Mouse (Mus musculus): ENCODE data around the gene Scube1. TPM values are rescaled to one million over a fixed set of nuclear protein-coding genes. Genes with fewer than 3 reads are reported as not detected.

The Scube1 gene
- 20.0 and 20.4 TPM in 2 replicates for polyA plus RNA-seq (2021; fragmentation: Nextera tagmentation)
- long read RNA-seq, experiment 1, transcript Scube1-205 (22 exons, 2,989 nt), result major isoform, 6 of 38 reads
- long read RNA-seq, experiment 1, transcript Scube1-201 (23 exons, 3,991 nt), result minor isoform, 5 of 38 reads
- long read RNA-seq, experiment 1, partial matches to known transcripts, result 14 of 38 reads
- long read RNA-seq, experiment 1, other reads (novel, unspliced or antisense), result 12 of 38 reads
- long read RNA-seq, experiment 2, partial matches to known transcripts, result 2 of 15 reads
- long read RNA-seq, experiment 2, other reads (novel, unspliced or antisense), result 11 of 15 reads

DNA sequence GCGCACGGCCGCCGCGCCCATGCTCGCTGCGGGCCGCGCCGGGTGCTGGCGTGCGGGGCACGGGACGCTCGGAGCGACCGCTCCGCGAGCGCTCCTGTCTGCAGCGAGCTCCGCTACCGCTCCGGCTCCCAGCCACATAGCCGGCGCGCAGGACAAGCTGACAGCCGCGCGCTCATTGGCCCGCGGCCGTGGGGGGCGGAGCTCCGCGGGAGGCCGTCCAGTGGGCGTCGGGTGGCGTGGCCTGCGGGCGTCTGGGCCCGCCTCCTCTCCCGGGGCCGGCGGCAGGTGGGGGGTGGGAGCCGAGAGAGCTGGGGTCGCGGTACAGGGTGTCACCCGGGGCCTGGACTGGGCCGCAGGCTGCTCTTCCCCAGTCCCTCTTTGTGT lies at the start of gene Scube1:
Gene Scube1 (minus strand): TSS at position 136 of the 384 bp plus-strand sequence.

GRCm38 (mm10) chr15:83594513-83595363 lies 130.1 kb downstream of the Scube1 start, which contains the start of gene Ttll12:
Gene Ttll12, minus strand, starts transcription at chr15:83595157.

GRCm38 (mm10) chr15:83563327-83563856 lies 161.4 kb downstream of the Scube1 start, which contains the start of the genes Tspo and Mcat:
Gene Tspo, plus strand, starts transcription at chr15:83563592.
Gene Mcat, minus strand, starts transcription at chr15:83563787.

Other genes with a start within 250 kb of the Scube1 start
- gene Ttll1, start 214.1 kb downstream of the Scube1 start, polyA plus RNA-seq (2021; fragmentation: Nextera tagmentation), result 43.5 and 55.7 TPM in 2 replicates
- 0.29 and 0.33 TPM in 2 replicates for gene Bik, start 198.2 kb downstream of the Scube1 start, polyA plus RNA-seq (2021; fragmentation: Nextera tagmentation)
- gene Tspo, start 161.4 kb downstream of the Scube1 start, polyA plus RNA-seq (2021; fragmentation: Nextera tagmentation), result 30.6 and 33.6 TPM in 2 replicates
- 4.3 and 21.2 TPM in 2 replicates for gene Mcat, start 161.2 kb downstream of the Scube1 start, polyA plus RNA-seq (2021; fragmentation: Nextera tagmentation)
- gene Ttll12, start 129.9 kb downstream of the Scube1 start, polyA plus RNA-seq (2021; fragmentation: Nextera tagmentation), result 3.0 and 5.4 TPM in 2 replicates
- 101 and 132 TPM in 2 replicates for gene Mpped1, start 54.4 kb upstream of the Scube1 start, polyA plus RNA-seq (2021; fragmentation: Nextera tagmentation)